ENCODE assay signal across 15 mouse cellular contexts in the genomic region with DNA sequence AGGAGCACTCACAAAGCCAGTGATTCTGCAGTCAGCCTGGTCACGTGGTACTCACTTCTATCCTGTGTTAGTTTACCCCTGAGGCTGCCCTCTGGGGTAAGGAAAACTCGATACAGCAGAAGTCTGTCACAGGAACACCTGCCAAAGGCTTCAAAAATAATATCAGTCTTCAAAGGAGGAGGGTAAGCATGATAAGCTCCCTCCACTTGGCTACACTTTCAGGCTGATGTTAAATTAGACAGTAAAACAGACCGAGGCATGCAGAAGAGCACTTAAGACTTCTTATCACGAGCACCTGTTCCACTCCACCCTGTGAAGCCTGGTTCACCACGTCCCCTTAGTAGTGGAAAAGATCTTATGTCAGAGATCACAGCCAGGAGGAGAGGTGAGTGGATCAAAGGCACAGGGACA.
DNase-seq lines count a peak whose midpoint lies in the region; ATAC-seq and TF ChIP-seq lines count a peak whose summit lies in the region.
"Had no signal": no experiment of that assay in that cellular context is flagged by ENCODE, and none has a peak within 500 bp of the region (broad histone marks: within the 10 kb centered on the region; RNA-seq: fewer than 3 reads in every experiment).

No protein-coding gene starts in this region.

- H3K36me3 ChIP-seq in hindbrain, embryonic 10.5 days, result 0 out of 2 replicates have a peak, but pooled peaks cover 2% of the 10 kb centered on the region
- no peaks in the 10 kb centered on the region for H3K36me3 ChIP-seq in hindbrain, embryonic 11.5 days (ENCODE audit: control insufficient read depth, insufficient read depth, low read length)
- no peaks in the 10 kb centered on the region for H3K36me3 ChIP-seq in stomach, embryonic 16.5 days (ENCODE audit: control insufficient read depth, insufficient read depth, low read length)
- no peaks in the 10 kb centered on the region for H3K36me3 ChIP-seq in stomach, postnatal 0 days (ENCODE audit: control insufficient read depth, insufficient read depth, low read length)
- no peaks in the 10 kb centered on the region for H3K36me3 ChIP-seq in liver, embryonic 12.5 days
- H3K36me3 ChIP-seq: embryonic facial prominence, embryonic 13.5 days; midbrain, embryonic 15.5 days had no signal

- no peak for DNase-seq in hindbrain, embryonic 10.5 days (ENCODE audit: low spot score)
- DNase-seq in hindbrain, embryonic 11.5 days (ENCODE audit: low spot score), result no peak
- no peak for DNase-seq in stomach, postnatal 0 days (ENCODE audit: low spot score)
- DNase-seq in neural tube, embryonic 10.5 days (ENCODE audit: extremely low spot score, low spot score), result no peak
- no peak for DNase-seq in urinary bladder, postnatal 4 days (ENCODE audit: low spot score in 2 of 2)
- DNase-seq: adrenal gland, postnatal 14 days; cerebellum, adult 11-12 months; kidney, postnatal 14 days; right cerebral cortex, postnatal 4 days had no signal

- no peak overlapping the region for H3K4me3 ChIP-seq in hindbrain, embryonic 10.5 days
- no peak overlapping the region for H3K4me3 ChIP-seq in hindbrain, embryonic 11.5 days (ENCODE audit: low read depth, low read length)
- H3K4me3 ChIP-seq in stomach, embryonic 16.5 days (replicated peaks; ENCODE audit: low read length), result no peak overlapping the region
- H3K4me3 ChIP-seq in stomach, postnatal 0 days (ENCODE audit: low read depth, low read length), result no peak overlapping the region
- no peak overlapping the region for H3K4me3 ChIP-seq in liver, embryonic 12.5 days
- H3K4me3 ChIP-seq: embryonic facial prominence, embryonic 13.5 days; midbrain, embryonic 15.5 days had no signal

- H3K4me2 ChIP-seq in hindbrain, embryonic 11.5 days (replicated peaks; ENCODE audit: low read depth, low read length), result no peak overlapping the region
- H3K4me2 ChIP-seq in stomach, embryonic 16.5 days (ENCODE audit: low read depth, low read length), result no peak overlapping the region
- no peak overlapping the region for H3K4me2 ChIP-seq in stomach, postnatal 0 days (replicated peaks; ENCODE audit: low read depth)
- no peak overlapping the region for H3K4me2 ChIP-seq in liver, embryonic 12.5 days
- H3K4me2 ChIP-seq: embryonic facial prominence, embryonic 13.5 days; midbrain, embryonic 15.5 days had no signal

- H3K4me1 ChIP-seq in hindbrain, embryonic 10.5 days (replicated peaks), result peaks cover 74% of the 10 kb centered on the region
- peaks cover 2% of the 10 kb centered on the region; the same call in 1 of the 2 replicates for H3K4me1 ChIP-seq in hindbrain, embryonic 11.5 days (replicated peaks; ENCODE audit: control insufficient read depth, insufficient read depth, low read length)
- H3K4me1 ChIP-seq in stomach, embryonic 16.5 days (ENCODE audit: control insufficient read depth, insufficient read depth, low read length), result peaks cover 50% of the 10 kb centered on the region
- H3K4me1 ChIP-seq in stomach, postnatal 0 days (replicated peaks; ENCODE audit: control insufficient read depth, insufficient read depth), result peaks cover 7% of the 10 kb centered on the region; the same call in 1 of the 2 replicates
- H3K4me1 ChIP-seq in liver, embryonic 12.5 days, result peaks cover 9% of the 10 kb centered on the region; the same call in 1 of the 2 replicates

- H3K9ac ChIP-seq in hindbrain, embryonic 11.5 days (ENCODE audit: low read depth, low read length), result no peak overlapping the region
- no peak overlapping the region for H3K9ac ChIP-seq in stomach, embryonic 16.5 days (ENCODE audit: low read length)
- H3K9ac ChIP-seq in stomach, postnatal 0 days (ENCODE audit: low read length), result no peak overlapping the region
- H3K9ac ChIP-seq in liver, embryonic 12.5 days, result no peak overlapping the region
- H3K9ac ChIP-seq: embryonic facial prominence, embryonic 13.5 days; midbrain, embryonic 15.5 days had no signal

- no peak for TF ChIP-seq CTCF in stomach, postnatal 0 days (IDR thresholded peaks at IDR 0.05; ENCODE audit: low read depth)

- H3K9me3 ChIP-seq in hindbrain, embryonic 10.5 days, result no peaks in the 10 kb centered on the region
- H3K9me3 ChIP-seq in hindbrain, embryonic 11.5 days (ENCODE audit: control insufficient read depth, low read length), result no peaks in the 10 kb centered on the region
- no peaks in the 10 kb centered on the region for H3K9me3 ChIP-seq in stomach, embryonic 16.5 days (replicated peaks; ENCODE audit: control insufficient read depth, low read length)
- H3K9me3 ChIP-seq in stomach, postnatal 0 days (ENCODE audit: control insufficient read depth, low read length), result no peaks in the 10 kb centered on the region
- no peaks in the 10 kb centered on the region for H3K9me3 ChIP-seq in liver, embryonic 12.5 days (replicated peaks)
- H3K9me3 ChIP-seq: embryonic facial prominence, embryonic 13.5 days; midbrain, embryonic 15.5 days had no signal

- no peak for ATAC-seq in hindbrain, embryonic 11.5 days (ENCODE audit: low FRiP score)
- ATAC-seq in stomach, embryonic 16.5 days (ENCODE audit: insufficient read depth, low FRiP score), result peak; percentile 45; the same call in 1 of the 2 replicates
- no peak for ATAC-seq in stomach, postnatal 0 days (ENCODE audit: low FRiP score, low TSS enrichment)
- peak; percentile 74 for ATAC-seq in liver, embryonic 12.5 days
- peak; percentile 85 for ATAC-seq in megakaryocyte-erythroid progenitor cell, adult 5-6 weeks (replicated peaks; ENCODE audit: low FRiP score, low TSS enrichment, poor library complexity, severe bottlenecking)
- ATAC-seq: midbrain, embryonic 15.5 days; Patski had no signal

- TF ChIP-seq EP300 in stomach, postnatal 0 days (optimal IDR thresholded peaks at IDR 0.05), result no peak

- H3K27me3 ChIP-seq in hindbrain, embryonic 10.5 days (ENCODE audit: insufficient read depth, poor library complexity, severe bottlenecking), result no peaks in the 10 kb centered on the region
- no peaks in the 10 kb centered on the region for H3K27me3 ChIP-seq in hindbrain, embryonic 11.5 days (ENCODE audit: control insufficient read depth, insufficient read depth, low read length)
- H3K27me3 ChIP-seq in stomach, embryonic 16.5 days (ENCODE audit: control insufficient read depth, insufficient read depth, low read length), result no peaks in the 10 kb centered on the region
- H3K27me3 ChIP-seq in stomach, postnatal 0 days (ENCODE audit: control insufficient read depth, insufficient read depth, low read length), result no peaks in the 10 kb centered on the region
- no peaks in the 10 kb centered on the region for H3K27me3 ChIP-seq in liver, embryonic 12.5 days (replicated peaks)
- H3K27me3 ChIP-seq: embryonic facial prominence, embryonic 13.5 days; midbrain, embryonic 15.5 days; Patski had no signal

- 68% methylated on average over 5 of the region's 5 CpGs for WGBS in hindbrain, embryonic 10.5 days
- WGBS in hindbrain, embryonic 11.5 days, result 68% methylated on average over 5 of the region's 5 CpGs
- WGBS in stomach, embryonic 16.5 days, result 42% methylated on average over 5 of the region's 5 CpGs
- WGBS in stomach, postnatal 0 days, result 40% methylated on average over 5 of the region's 5 CpGs
- WGBS in liver, embryonic 12.5 days (ENCODE audit: insufficient replicate concordance), result 29% methylated on average over 5 of the region's 5 CpGs

- H3K27ac ChIP-seq in hindbrain, embryonic 10.5 days, result peak overlapping the region; percentile 40
- no peak overlapping the region for H3K27ac ChIP-seq in hindbrain, embryonic 11.5 days (ENCODE audit: low read depth, low read length)
- peak overlapping the region; percentile 44 for H3K27ac ChIP-seq in stomach, embryonic 16.5 days (ENCODE audit: low read length)
- no peak overlapping the region for H3K27ac ChIP-seq in stomach, postnatal 0 days (replicated peaks)
- H3K27ac ChIP-seq in liver, embryonic 12.5 days, result no peak overlapping the region
- H3K27ac ChIP-seq: embryonic facial prominence, embryonic 13.5 days; midbrain, embryonic 15.5 days had no signal

Comparison
In these comparisons a context has a peak if more than half of its experiments do, and no peak if none do; other contexts are left out.
1. H3K27ac ChIP-seq: peak in hindbrain, embryonic 10.5 days (single experiment) and stomach, embryonic 16.5 days (single experiment); none in hindbrain, embryonic 11.5 days (single experiment), stomach, postnatal 0 days (single experiment) and liver, embryonic 12.5 days (single experiment).
2. ATAC-seq: peak in stomach, embryonic 16.5 days (single experiment), liver, embryonic 12.5 days (single experiment) and megakaryocyte-erythroid progenitor cell, adult 5-6 weeks (single experiment); none in hindbrain, embryonic 11.5 days (single experiment) and stomach, postnatal 0 days (single experiment).